Mouse (Mus musculus) leukemia stem cell, adult 10-12 weeks (primary cell): ENCODE data around the gene Slc17a1. TPM values are rescaled to one million over a fixed set of nuclear protein-coding genes. Genes with fewer than 3 reads are reported as not detected.

Experiments used
- polyA plus RNA-seq: library from polyadenylated mRNA; stranded (reverse); fragments of >175 nt; gene quantifications from 2 replicates; pipeline ENCODE4 v1.2.3, GENCODE M21; 2012; ENCODE audit warnings: low replicate concordance

Slc17a1 gene
- polyA plus RNA-seq: not detected in 2 replicates

GRCm38 (mm10) chr13:23867405-23867804, at the start of gene Slc17a1:
Gene Slc17a1, plus strand, starts transcription at chr13:23867750.

GRCm38 (mm10) chr13:23839308-23839707, 28.2 kb upstream of the Slc17a1 start, which contains the start of gene Slc17a3:
Gene Slc17a3, plus strand, starts transcription at chr13:23839434.

GRCm38 (mm10) chr13:23914376-23915167, 47.0 kb downstream of the Slc17a1 start, which contains the start of gene Slc17a4:
Gene Slc17a4, minus strand, starts transcription at chr13:23915009.

GRCm38 (mm10) chr13:23933421-23934210, 66.1 kb downstream of the Slc17a1 start, which contains the start of gene Hist1h2ba:
Gene Hist1h2ba, minus strand, starts transcription at chr13:23934156.

GRCm38 (mm10) chr13:23934211-23934520, 66.6 kb downstream of the Slc17a1 start, which contains the start of gene Hist1h2aa:
Gene Hist1h2aa, plus strand, starts transcription at chr13:23934462.

Other genes with a start within 250 kb of the Slc17a1 start
- gene Hist1h2be, start 246.6 kb upstream of the Slc17a1 start, polyA plus RNA-seq: 1.7 and 2.0 TPM in 2 replicates
- 6.8 and 18.7 TPM in 2 replicates for gene Hist1h1e, start 245.2 kb upstream of the Slc17a1 start, polyA plus RNA-seq
- gene Hist1h2ac, start 183.8 kb upstream of the Slc17a1 start, polyA plus RNA-seq: 1.7 and 2.0 TPM in 2 replicates
- 3.1 and 3.3 TPM in 2 replicates for gene Hist1h2bc, start 183.6 kb upstream of the Slc17a1 start, polyA plus RNA-seq
- gene Hist1h1t, start 171.9 kb upstream of the Slc17a1 start, polyA plus RNA-seq: not detected in 2 replicates
- 3.9 and 4.0 TPM in 2 replicates for gene Hist1h4c, start 169.3 kb upstream of the Slc17a1 start, polyA plus RNA-seq
- gene Hfe, start 156.9 kb upstream of the Slc17a1 start, polyA plus RNA-seq: 5.0 and 7.1 TPM in 2 replicates
- gene Hist1h1c, start 128.9 kb upstream of the Slc17a1 start, polyA plus RNA-seq: 13.0 and 32.3 TPM in 2 replicates
- 4.9 and 12.8 TPM in 2 replicates for gene Hist1h3c, start 122.1 kb upstream of the Slc17a1 start, polyA plus RNA-seq
- 14.4 and 31.0 TPM in 2 replicates for gene Hist1h2bb, start 121.0 kb upstream of the Slc17a1 start, polyA plus RNA-seq
- gene Hist1h2ab, start 116.6 kb upstream of the Slc17a1 start, polyA plus RNA-seq: 39.8 and 47.5 TPM in 2 replicates
- 4.5 and 16.4 TPM in 2 replicates for gene Hist1h3b, start 115.5 kb upstream of the Slc17a1 start, polyA plus RNA-seq
- gene Hist1h4b, start 110.7 kb upstream of the Slc17a1 start, polyA plus RNA-seq: 7.2 and 8.6 TPM in 2 replicates
- 40.2 and 48.3 TPM in 2 replicates for gene Hist1h4a, start 106.5 kb upstream of the Slc17a1 start, polyA plus RNA-seq
- gene Hist1h3a, start 105.4 kb upstream of the Slc17a1 start, polyA plus RNA-seq: 0.45 and 5.1 TPM in 2 replicates
- 1.2 and 1.7 TPM in 2 replicates for gene Hist1h1a, start 104.1 kb upstream of the Slc17a1 start, polyA plus RNA-seq
- not detected in 2 replicates for gene Trim38, start 97.8 kb upstream of the Slc17a1 start, polyA plus RNA-seq
- not detected in 2 replicates for gene Slc17a2, start 60.8 kb upstream of the Slc17a1 start, polyA plus RNA-seq
- not detected in 2 replicates for gene Slc17a3, start 28.3 kb upstream of the Slc17a1 start, polyA plus RNA-seq
- gene Slc17a4, start 47.3 kb downstream of the Slc17a1 start, polyA plus RNA-seq: not detected in 2 replicates
- gene Hist1h2ba, start 66.4 kb downstream of the Slc17a1 start, polyA plus RNA-seq: not detected in 2 replicates
- gene Hist1h2aa, start 66.7 kb downstream of the Slc17a1 start, polyA plus RNA-seq: not detected in 2 replicates
- not detected in 2 replicates for gene Scgn, start 123.5 kb downstream of the Slc17a1 start, polyA plus RNA-seq